Mouse (Mus musculus) liver, embryonic 14.5 days (tissue): Measurements from ENCODE around the gene Cdx2. TPM values are rescaled to one million over a fixed set of nuclear protein-coding genes. Genes with fewer than 3 reads are reported as not detected.

Experiments used
- ATAC-seq: fragments of 200-750 bp; cut with Nextera tagmentation; 2 replicates; pipeline ENCODE4 v1.8.0; 2017; ENCODE audit warnings: moderate number of reproducible peaks, mild to moderate bottlenecking, moderate library complexity; ENCODE audit not compliant: insufficient read depth
- DNase-seq, 3 experiments: peaks; one replicate each; pipeline ENCODE4 v3.0.0-alpha.2; 2012 to 2013; ENCODE audit warnings: low read depth in 3 of 3, low spot score in 3 of 3
- H3K27ac ChIP-seq: fragments of 300-500 bp; sonication (generic); 2 replicates; pipeline ENCODE4 v1.5.1; 2014; ENCODE audit warnings: moderate library complexity, mild to moderate bottlenecking, control low read depth, inconsistent platforms
- H3K27me3 ChIP-seq: fragments of 300-500 bp; sonication (generic); 2 replicates; pipeline ENCODE4 v1.6.1; 2014; ENCODE audit warnings: mild to moderate bottlenecking, low read length, moderate library complexity; ENCODE audit not compliant: control insufficient read depth, insufficient read depth
- H3K36me3 ChIP-seq: fragments of 300-500 bp; sonication (generic); replicated peaks from 2 replicates; pipeline ENCODE4 v1.6.1; 2014; ENCODE audit warnings: low read depth; ENCODE audit not compliant: control insufficient read depth, insufficient read depth
- H3K4me1 ChIP-seq, 2 experiments: fragments of 200-500 bp in 1 of 2; fragments of 300-500 bp in 1 of 2; sonication (generic) in 1 of 2; replicated peaks; 2 replicates each; pipeline ENCODE4 v1.6.1; 2012 to 2014; ENCODE audit warnings: antibody characterized with exemption in 1 of 2, inconsistent platforms in 1 of 2, low read length in 1 of 2; ENCODE audit not compliant: control insufficient read depth in 2 of 2, insufficient read depth in 2 of 2
- H3K4me2 ChIP-seq: fragments of 300-500 bp; sonication (generic); 2 replicates; pipeline ENCODE4 v1.6.1; 2014; ENCODE audit warnings: low read depth, mild to moderate bottlenecking, control low read depth, moderate library complexity
- H3K4me3 ChIP-seq, 2 experiments: fragments of 200-500 bp in 1 of 2; fragments of 300-500 bp in 1 of 2; sonication (generic) in 1 of 2; 2 replicates each; pipeline ENCODE4 v1.5.1; 2012 to 2014; ENCODE audit warnings: low read depth in 2 of 2, low read length in 2 of 2, mild to moderate bottlenecking in 2 of 2, control low read depth in 1 of 2, inconsistent platforms in 1 of 2, moderate library complexity in 1 of 2; ENCODE audit not compliant: insufficient read depth in 1 of 2
- H3K9ac ChIP-seq: fragments of 300-500 bp; sonication (generic); replicated peaks from 2 replicates; pipeline ENCODE4 v1.6.1; 2014; ENCODE audit warnings: mild to moderate bottlenecking, control low read depth, moderate library complexity
- H3K9me3 ChIP-seq: fragments of 300-500 bp; sonication (generic); 2 replicates; pipeline ENCODE4 v1.6.1; 2016; ENCODE audit warnings: low read length, mixed read lengths; ENCODE audit not compliant: control insufficient read depth
- CTCF ChIP-seq: IDR thresholded peaks from 2 replicates; pipeline ENCODE4 v1.5.1; 2016; ENCODE audit warnings: antibody characterized with exemption, low read depth, control low read depth
- EP300 ChIP-seq: IDR thresholded peaks from 2 replicates; pipeline ENCODE4 v1.6.1; 2016; ENCODE audit warnings: antibody characterized with exemption, low read depth
- WGBS: fragments of 180-500 bp; shearing (Covaris S2); extraction: QIAGEN DNeasy Blood & Tissue Kit; methylation state at CpG from one replicate; pipeline ENCODE4 v1.1.7; 2014; ENCODE audit not compliant: insufficient replicate concordance; 5-methylcytosine and 5-hydroxymethylcytosine counted together
- polyA plus RNA-seq, 2 experiments: library from polyadenylated mRNA; depleted of rRNA in 1 of 2; stranded (reverse) in 1 of 2; unstranded in 1 of 2; fragments of >200 nt; fragmentation: Nextera tagmentation in 1 of 2; extraction: Ambion mirVana in 1 of 2; gene quantifications; 2 replicates each; pipeline versions ENCODE4 v1.2.1 to v1.2.3; 2012 to 2014

Gene Cdx2
- polyA plus RNA-seq, 2 experiments, result not detected

GRCm38 (mm10) chr5:147302746-147303400, 4.2 kb downstream of the Cdx2 start:
- TF ChIP-seq CTCF, result no peak
- no peak for TF ChIP-seq EP300
- no peak overlapping the region for H3K4me3 ChIP-seq
- ATAC-seq (no peak), DNase-seq (no peak)
- H3K9ac ChIP-seq, result no peak overlapping the region
- H3K27ac ChIP-seq, result no peak overlapping the region
- no peaks in the 10 kb centered on the region for H3K36me3 ChIP-seq
- H3K4me2 ChIP-seq, result no peak overlapping the region
- H3K9me3 ChIP-seq, result no peaks in the 10 kb centered on the region
- peaks cover 98% of the 10 kb centered on the region for H3K27me3 ChIP-seq
- WGBS, result 9% methylated on average over 13 of the region's 13 CpGs
- 0 out of 4 replicates have a peak, but pooled peaks cover 0 to 2% of the 10 kb centered on the region in 2 experiments for H3K4me1 ChIP-seq

DNA sequence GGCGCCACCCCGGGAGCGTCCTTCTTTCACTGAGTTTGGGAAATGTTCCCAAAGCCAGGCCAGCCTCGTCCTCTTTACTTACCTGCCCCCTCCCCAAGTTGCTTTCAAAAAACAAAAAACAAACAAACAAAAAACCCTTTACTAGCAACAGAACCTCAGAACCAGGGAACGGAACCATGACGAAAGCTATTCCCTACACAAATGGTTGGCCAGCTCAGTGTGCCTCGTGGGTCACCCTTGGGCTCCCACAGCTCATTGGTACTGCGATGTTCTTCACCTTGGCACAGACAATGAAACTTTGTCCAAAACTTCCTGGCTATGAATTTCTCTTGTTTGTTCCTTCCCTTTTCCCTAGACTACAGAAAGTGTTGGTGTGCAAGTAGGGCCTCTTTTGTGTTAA, 4.9 kb downstream of the Cdx2 start:
- no peak for TF ChIP-seq CTCF
- TF ChIP-seq EP300, result no peak
- no peaks in the 10 kb centered on the region for H3K36me3 ChIP-seq
- H3K9ac ChIP-seq, result no peak overlapping the region
- no peak overlapping the region for H3K4me3 ChIP-seq
- DNase-seq (no peak), ATAC-seq (no peak)
- 13% methylated on average over 8 of the region's 8 CpGs for WGBS
- peaks cover 91% of the 10 kb centered on the region for H3K27me3 ChIP-seq
- H3K4me2 ChIP-seq, result no peak overlapping the region
- no peak overlapping the region for H3K27ac ChIP-seq
- H3K9me3 ChIP-seq, result no peaks in the 10 kb centered on the region
- H3K4me1 ChIP-seq, result 0 out of 4 replicates have a peak, but pooled peaks cover 0 to 2% of the 10 kb centered on the region in 2 experiments

- DNase-seq, result no peak
- Histone ChIP-seq H3K27ac (no peak overlapping the region), H3K4me2 (no peak overlapping the region), H3K4me3 (no peak overlapping the region), H3K9me3 (no peaks in the 10 kb centered on the region), H3K36me3 (no peaks in the 10 kb centered on the region), H3K4me1 (0 out of 4 replicates have a peak, but pooled peaks cover 0 to 2% of the 10 kb centered on the region in 2 experiments), H3K27me3 (peaks cover 87% of the 10 kb centered on the region), H3K9ac (no peak overlapping the region)
- WGBS, result 7% methylated on average over 10 of the region's 10 CpGs
- no peak for ATAC-seq
- TF ChIP-seq EP300 (no peak), CTCF (no peak)
Measured at GRCm38 (mm10) chr5:147301781-147302070, 5.3 kb downstream of the Cdx2 start.

DNA sequence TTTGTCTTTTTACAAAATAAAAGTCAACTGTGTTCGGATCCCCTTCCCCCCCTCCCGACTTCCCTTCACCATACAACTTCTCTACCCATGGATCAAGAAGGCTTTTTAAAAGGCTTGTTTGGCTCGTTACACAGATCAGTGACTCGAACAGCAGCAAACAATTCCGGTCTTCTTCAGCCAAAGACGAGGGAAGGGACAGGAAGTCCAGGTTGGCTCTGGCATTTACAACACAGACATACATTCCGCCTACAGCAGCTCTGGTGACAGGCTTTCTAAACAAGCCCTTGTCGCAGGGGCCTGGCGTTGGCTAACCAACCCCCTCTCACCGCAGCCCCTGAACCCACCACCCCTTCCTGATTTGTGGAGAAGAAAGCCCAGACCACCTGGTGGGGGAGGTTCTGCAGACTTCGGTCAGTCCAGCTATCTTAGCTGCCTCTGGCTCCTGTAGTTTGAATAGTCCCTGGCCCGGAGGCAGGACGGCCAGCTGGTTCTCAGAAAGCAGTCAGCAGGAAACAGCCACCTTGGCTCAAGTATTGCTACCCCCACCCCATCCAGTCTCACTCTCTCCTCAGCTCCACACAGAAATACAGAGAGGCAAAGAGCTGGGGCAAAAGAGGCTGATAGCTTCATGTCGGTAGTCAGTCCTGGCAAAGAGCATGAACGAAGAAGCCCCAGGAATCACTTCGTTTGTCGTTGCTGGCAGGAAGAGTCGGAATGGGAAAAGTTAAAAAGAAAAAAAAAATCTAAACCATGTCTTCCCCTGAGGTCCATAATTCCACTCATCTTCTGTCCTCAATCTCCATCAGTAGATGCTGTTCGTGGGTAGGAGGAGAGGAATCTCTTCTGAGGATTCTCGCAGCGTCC, 5.9 kb downstream of the Cdx2 start:
- H3K36me3 ChIP-seq, result no peaks in the 10 kb centered on the region
- H3K4me1 ChIP-seq, result 0 out of 4 replicates have a peak, but pooled peaks cover 0 to 2% of the 10 kb centered on the region in 2 experiments
- WGBS, result 4% methylated on average over 21 of the region's 21 CpGs
- H3K4me3 ChIP-seq, result no peak overlapping the region
- TF ChIP-seq CTCF (no peak), EP300 (no peak)
- H3K4me2 ChIP-seq, result no peak overlapping the region; the same call in 1 of the 2 replicates
- peaks cover 81% of the 10 kb centered on the region for H3K27me3 ChIP-seq
- ATAC-seq, result no peak
- no peak overlapping the region for H3K27ac ChIP-seq
- H3K9ac ChIP-seq, result no peak overlapping the region
- no peaks in the 10 kb centered on the region for H3K9me3 ChIP-seq
- DNase-seq, result no peak

GRCm38 (mm10) chr5:147300001-147300363, 7.1 kb downstream of the Cdx2 start:
- DNase-seq, result no peak
- no peak overlapping the region for H3K27ac ChIP-seq
- 0 out of 4 replicates have a peak, but pooled peaks cover 0 to 2% of the 10 kb centered on the region in 2 experiments for H3K4me1 ChIP-seq
- peak overlapping the region; percentile 41 for H3K4me2 ChIP-seq
- WGBS, result 4% methylated on average over 4 of the region's 4 CpGs
- ATAC-seq, result peak; percentile 15; the same call in 1 of the 2 replicates
- H3K27me3 ChIP-seq, result peaks cover 74% of the 10 kb centered on the region
- no peak overlapping the region for H3K9ac ChIP-seq
- no peaks in the 10 kb centered on the region for H3K9me3 ChIP-seq
- H3K4me3 ChIP-seq, result no peak overlapping the region
- TF ChIP-seq CTCF (no peak), EP300 (no peak)
- no peaks in the 10 kb centered on the region for H3K36me3 ChIP-seq
